ENCODE assay signal across 8 mouse cellular contexts in the genomic region with DNA sequence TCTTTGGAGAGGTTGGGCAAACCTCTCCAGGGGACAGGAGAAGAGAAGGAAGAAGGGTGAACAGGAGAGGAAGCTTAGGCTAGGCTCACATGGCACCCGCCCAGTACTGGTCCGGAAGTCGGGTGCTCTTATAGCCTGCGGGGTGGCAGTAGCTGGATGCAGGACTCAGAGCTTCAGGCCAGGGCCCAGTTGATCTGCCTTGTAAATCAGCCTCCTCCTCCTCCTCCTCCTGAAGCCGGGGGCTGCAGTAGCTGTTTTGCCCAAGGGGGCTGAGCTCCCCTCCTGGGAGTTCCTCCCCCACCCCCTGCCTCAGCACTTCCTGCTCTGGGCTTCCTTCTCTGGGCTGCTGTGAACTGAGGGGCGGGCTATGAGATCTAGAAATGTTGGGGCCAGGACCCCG. TPM values are rescaled to one million over a fixed set of nuclear protein-coding genes. Genes with fewer than 3 reads are reported as not detected.
DNase-seq lines count a peak whose midpoint lies in the region; ATAC-seq and TF ChIP-seq lines count a peak whose summit lies in the region.

A gene (minus strand): TSS at position 102 of the 400 bp plus-strand sequence.

- no peak; a peak in 1 of 4 replicates for TF ChIP-seq EP300 in MEL (IDR thresholded peaks at IDR 0.05; ENCODE audit: low read depth in 1 of 2, low read length in 2 of 2)

- H3K79me2 ChIP-seq in MEL (ENCODE audit: control insufficient read depth, insufficient read depth, low read length, poor library complexity), result peaks cover 15% of the 10 kb centered on the region

- DNase-seq in heart, embryonic 10.5 days (ENCODE audit: low spot score), result no peak
- DNase-seq in heart, postnatal 25 days (ENCODE audit: low spot score), result no peak
- DNase-seq in MEL (ENCODE audit: low read depth, low spot score), result peak; percentile 83
- no peak for DNase-seq in retina, embryonic 14.5 days (ENCODE audit: low spot score)
- no peak for DNase-seq in cerebellum, postnatal 14 days
- DNase-seq in ovary, postnatal 10 days (ENCODE audit: low spot score), result no peak

- no peak for TF ChIP-seq RAD21 in MEL (IDR thresholded peaks at IDR 0.05; ENCODE audit: low read depth, low read length)

- intact Hi-C loops in heart, postnatal 25 days (cut with DNase I), result loop anchor here (2.0 kb wide), 1 partner anchor 28 kb away; no protein-coding TSS in a partner anchor

- peak within 1 kb of the TSS; percentile 30; the same call in 1 of the 2 replicates for H3K4me3 ChIP-seq in heart, embryonic 10.5 days
- peak within 1 kb of the TSS; percentile 60 to 68 for H3K4me3 ChIP-seq in MEL (ENCODE audit: control insufficient read depth in 1 of 2, insufficient read depth in 1 of 2, low read depth in 2 of 2, low read length in 2 of 2)
- no peak within 1 kb of the TSS for H3K4me3 ChIP-seq in limb, embryonic 12.5 days (replicated peaks)
- H3K4me3 ChIP-seq in olfactory bulb, adult 2 months (ENCODE audit: insufficient read depth, low read depth, low read length), result no peak within 1 kb of the TSS

- peak within 1 kb of the TSS; percentile 34 for H3K4me2 ChIP-seq in limb, embryonic 12.5 days

- peak within 1 kb of the TSS; percentile 70 for H3K27ac ChIP-seq in heart, embryonic 10.5 days
- peak within 1 kb of the TSS; percentile 89 for H3K27ac ChIP-seq in MEL (ENCODE audit: control insufficient read depth, low read depth, low read length)
- H3K27ac ChIP-seq in limb, embryonic 12.5 days, result no peak within 1 kb of the TSS
- H3K27ac ChIP-seq in olfactory bulb, adult 2 months (ENCODE audit: insufficient read depth, low read depth, low read length), result no peak within 1 kb of the TSS

- no peaks in the 10 kb centered on the region for H3K9me3 ChIP-seq in heart, embryonic 10.5 days
- no peaks in the 10 kb centered on the region for H3K9me3 ChIP-seq in MEL (replicated peaks; ENCODE audit: insufficient read depth, low read length)
- H3K9me3 ChIP-seq in limb, embryonic 12.5 days, result no peaks in the 10 kb centered on the region

- no peak for TF ChIP-seq CTCF in MEL (IDR thresholded peaks at IDR 0.05 in 2 of 3, conservative IDR thresholded peaks at IDR 0.05 in 1 of 3; ENCODE audit: control insufficient read depth in 1 of 3, insufficient read depth in 1 of 3, low read depth in 2 of 3, low read length in 3 of 3, poor library complexity in 1 of 3, severe bottlenecking in 1 of 3)
- TF ChIP-seq CTCF in olfactory bulb, adult 2 months (IDR thresholded peaks at IDR 0.05; ENCODE audit: insufficient read depth, low read depth, low read length), result no peak

- peaks cover 45% of the 10 kb centered on the region for H3K4me1 ChIP-seq in heart, embryonic 10.5 days
- peaks cover 10 to 33% of the 10 kb centered on the region in 2 experiments for H3K4me1 ChIP-seq in MEL (ENCODE audit: control insufficient read depth in 1 of 2, insufficient read depth in 2 of 2, low read length in 2 of 2)
- peaks cover 23% of the 10 kb centered on the region for H3K4me1 ChIP-seq in limb, embryonic 12.5 days (replicated peaks)
- peaks cover 24% of the 10 kb centered on the region for H3K4me1 ChIP-seq in olfactory bulb, adult 2 months (ENCODE audit: control insufficient read depth, insufficient read depth, low read length)

- ATAC-seq in limb, embryonic 12.5 days (ENCODE audit: insufficient number of reproducible peaks, insufficient read depth, low FRiP score, low TSS enrichment, low read depth), result no peak

- TF ChIP-seq POLR2A in MEL (IDR thresholded peaks at IDR 0.05; ENCODE audit: control insufficient read depth in 1 of 2, insufficient read depth in 1 of 2, low read depth in 1 of 2, low read length in 2 of 2, poor library complexity in 1 of 2), result peak; percentile 47 to 73; a peak in 3 of 4 replicates
- TF ChIP-seq POLR2A in olfactory bulb, adult 2 months (IDR thresholded peaks at IDR 0.05; ENCODE audit: insufficient read depth, low read depth, low read length), result no peak

- H3K36me3 ChIP-seq in heart, embryonic 10.5 days, result no peaks in the 10 kb centered on the region
- peaks cover 0 to 29% of the 10 kb centered on the region in 2 experiments; a peak in 3 of 4 replicates for H3K36me3 ChIP-seq in MEL (ENCODE audit: control insufficient read depth in 1 of 2, insufficient read depth in 2 of 2, low read length in 2 of 2)
- H3K36me3 ChIP-seq in limb, embryonic 12.5 days, result no peaks in the 10 kb centered on the region

- peak within 1 kb of the TSS; percentile 75 for H3K9ac ChIP-seq in MEL (ENCODE audit: control insufficient read depth, low read depth, low read length, poor library complexity, severe bottlenecking)
- H3K9ac ChIP-seq in limb, embryonic 12.5 days (replicated peaks), result no peak within 1 kb of the TSS

- H3K27me3 ChIP-seq in heart, embryonic 10.5 days (ENCODE audit: insufficient read depth, poor library complexity, severe bottlenecking), result peaks cover 87% of the 10 kb centered on the region
- H3K27me3 ChIP-seq in MEL (ENCODE audit: control insufficient read depth in 1 of 2, insufficient read depth in 2 of 2, low read length in 2 of 2), result no peaks in the 10 kb centered on the region
- peaks cover 62% of the 10 kb centered on the region for H3K27me3 ChIP-seq in limb, embryonic 12.5 days

- WGBS in heart, embryonic 10.5 days, result 12% methylated on average over 7 of the region's 7 CpGs
- WGBS in limb, embryonic 12.5 days, result 13% methylated on average over 7 of the region's 7 CpGs
- 45% methylated on average over 7 of the region's 7 CpGs for WGBS in olfactory bulb, adult 2 months

TF ChIP-seq in MEL, 35 proteins besides CTCF, POLR2A, EP300 and RAD21 (continues in another document):
- TF ChIP-seq MAFK (IDR thresholded peaks at IDR 0.05; ENCODE audit: borderline replicate concordance, low read depth, low read length) (no peak), ZKSCAN1 (IDR thresholded peaks at IDR 0.05; ENCODE audit: low read depth, low read length) (no peak), CHD2 (IDR thresholded peaks at IDR 0.05; ENCODE audit: low read length) (no peak), ZNF384 (IDR thresholded peaks at IDR 0.05; ENCODE audit: low read depth, low read length) (no peak), GABPA (IDR thresholded peaks at IDR 0.05; ENCODE audit: low read depth, low read length) (no peak), ZMIZ1 (IDR thresholded peaks at IDR 0.05; ENCODE audit: low read depth, low read length) (no peak; the same call in 1 of the 2 replicates), POLR2AphosphoS5 (IDR thresholded peaks at IDR 0.05; ENCODE audit: borderline replicate concordance, low read depth, low read length) (no peak), USF2 (IDR thresholded peaks at IDR 0.05; ENCODE audit: borderline replicate concordance in 1 of 2, insufficient read depth in 1 of 2, low read depth in 1 of 2, low read length in 2 of 2) (no peak), SIN3A (IDR thresholded peaks at IDR 0.05; ENCODE audit: low read length) (peak; percentile 35; the same call in 1 of the 2 replicates), MEF2A (IDR thresholded peaks at IDR 0.05; ENCODE audit: extremely low read depth, insufficient replicate concordance, low read depth, low read length, poor library complexity, severe bottlenecking) (no peak), MYB (IDR thresholded peaks at IDR 0.05; ENCODE audit: low read depth, low read length) (no peak), TBP (IDR thresholded peaks at IDR 0.05; ENCODE audit: low read depth, low read length) (peak; percentile 84), RCOR1 (IDR thresholded peaks at IDR 0.05; ENCODE audit: low read depth, low read length) (no peak), ETS1 (IDR thresholded peaks at IDR 0.05; ENCODE audit: low read depth, low read length) (no peak; the same call in 1 of the 2 replicates), TAL1 (IDR thresholded peaks at IDR 0.05; ENCODE audit: low read length) (no peak), KAT2A (conservative IDR thresholded peaks at IDR 0.05; ENCODE audit: low read depth, low read length) (no peak), MXI1 (IDR thresholded peaks at IDR 0.05; ENCODE audit: low read depth, low read length) (0 out of 2 replicates have a peak, but pooled peaks have one; percentile 32), E2F4 (IDR thresholded peaks at IDR 0.05; ENCODE audit: borderline replicate concordance, low read depth, low read length) (no peak), BHLHE40 (IDR thresholded peaks at IDR 0.05; ENCODE audit: borderline replicate concordance, low read depth, low read length) (no peak), UBTF (IDR thresholded peaks at IDR 0.05; ENCODE audit: borderline replicate concordance, insufficient read depth, low read depth, low read length) (no peak), NRF1 (IDR thresholded peaks at IDR 0.05; ENCODE audit: insufficient read depth, low read depth, low read length, poor library complexity, severe bottlenecking) (no peak), SMC3 (IDR thresholded peaks at IDR 0.05; ENCODE audit: low read depth, low read length) (no peak), USF1 (IDR thresholded peaks at IDR 0.05; ENCODE audit: low read depth, low read length) (no peak), TCF12 (IDR thresholded peaks at IDR 0.05; ENCODE audit: low read depth, low read length) (peak; percentile 40; the same call in 1 of the 2 replicates), GATA1 (IDR thresholded peaks at IDR 0.05; ENCODE audit: low read depth, low read length) (no peak), CHD1 (IDR thresholded peaks at IDR 0.05; ENCODE audit: low read depth, low read length) (no peak), HCFC1 (IDR thresholded peaks at IDR 0.05; ENCODE audit: low read depth, low read length) (peak; percentile 15; the same call in 1 of the 2 replicates), POLR2AphosphoS2 (IDR thresholded peaks at IDR 0.05; ENCODE audit: low read length) (no peak), MYC (IDR thresholded peaks at IDR 0.05; ENCODE audit: low read depth, low read length) (0 out of 2 replicates have a peak, but pooled peaks have one; percentile 53), JUND (IDR thresholded peaks at IDR 0.05; ENCODE audit: low read depth, low read length) (no peak), MAZ (IDR thresholded peaks at IDR 0.05; ENCODE audit: low read depth, low read length) (peak; percentile 50; the same call in 1 of the 2 replicates), ELF1 (IDR thresholded peaks at IDR 0.05; ENCODE audit: low read depth, low read length) (peak; percentile 86), MAX (IDR thresholded peaks at IDR 0.05; ENCODE audit: low read length) (no peak)

RNA-seq across cellular contexts. Expression of the gene that starts here (rescaled TPM):
- polyA plus RNA-seq in heart, embryonic 10.5 days (2016; fragmentation: Nextera tagmentation; extraction: Ambion mirVana), result 1.4 and 1.6 TPM in 2 replicates
- 1 to 10 TPM; 1.9 to 2.8 TPM for total RNA-seq in heart, postnatal 25 days (2021)
- total RNA-seq in MEL (2012; rRNA removed), result 6.4 and 7.4 TPM in 2 replicates
- polyA plus RNA-seq in MEL (2012; ENCODE audit: insufficient read depth in 1 of 2, insufficient read length in 2 of 2, low read depth in 1 of 2, low replicate concordance in 2 of 2, missing spikeins in 1 of 2), result 10 to 100 TPM in 1 of 2 experiments, not detected in 1; 21.2 TPM
- polyA plus RNA-seq in limb, embryonic 12.5 days (2016; fragmentation: Nextera tagmentation; extraction: Ambion mirVana), result 0.26 and 0.44 TPM in 2 replicates
- not detected in 2 replicates for polyA plus RNA-seq in olfactory bulb, adult 2 months (2012; ENCODE audit: insufficient read depth, insufficient read length, low replicate concordance, missing spikeins)

Comparison
In these comparisons a context has a peak if more than half of its experiments do, and no peak if none do; other contexts are left out.
1. H3K27ac ChIP-seq: peak in heart, embryonic 10.5 days (single experiment) and MEL (single experiment); none in limb, embryonic 12.5 days (single experiment) and olfactory bulb, adult 2 months (single experiment).
2. H3K4me3 ChIP-seq: peak in heart, embryonic 10.5 days (single experiment) and MEL (2 of 2); none in limb, embryonic 12.5 days (single experiment) and olfactory bulb, adult 2 months (single experiment).